Mouse (Mus musculus): ENCODE measurements around the gene Wdr48. TPM values are rescaled to one million over a fixed set of nuclear protein-coding genes. Genes with fewer than 3 reads are reported as not detected.

Gene Wdr48
- polyA plus RNA-seq, 1 experiment: 16.8 TPM

- H3K79me3 ChIP-seq (ENCODE audit: low read depth): no peaks in the 10 kb centered on the region
- no peak overlapping the region for H3K4me3 ChIP-seq (ENCODE audit: insufficient read depth, poor library complexity, severe bottlenecking)
- peaks cover 9% of the 10 kb centered on the region for H3K27me3 ChIP-seq (ENCODE audit: control insufficient read depth, insufficient read depth, insufficient read length)
- H3K36me3 ChIP-seq (ENCODE audit: control insufficient read depth, insufficient read depth): no peaks in the 10 kb centered on the region
- H3K79me2 ChIP-seq (ENCODE audit: control insufficient read depth, insufficient read depth): no peaks in the 10 kb centered on the region
- TF ChIP-seq CTCF (IDR thresholded peaks at IDR 0.05; ENCODE audit: control insufficient read depth, insufficient read depth, insufficient read length) (no peak), FOSL1 (IDR thresholded peaks at IDR 0.05; ENCODE audit: insufficient read depth, low read length, poor library complexity, severe bottlenecking) (no peak)
- H3ac ChIP-seq (ENCODE audit: control insufficient read depth, insufficient read length, low read depth): no peak overlapping the region
Measured at GRCm38 (mm10) chr9:119950434-119950833, 55.8 kb downstream of the Wdr48 start.

- TF ChIP-seq USF1 (IDR thresholded peaks at IDR 0.05; ENCODE audit: low read depth) (no peak), MYOG (IDR thresholded peaks at IDR 0.05; ENCODE audit: control insufficient read depth, extremely low read depth, insufficient read length) (no peak), MYOD1 (IDR thresholded peaks at IDR 0.05; ENCODE audit: control insufficient read depth, insufficient read length, low read depth) (no peak), CEBPB (IDR thresholded peaks at IDR 0.05; ENCODE audit: low read depth) (no peak), MAX (IDR thresholded peaks at IDR 0.05) (no peak), FOSL1 (IDR thresholded peaks at IDR 0.05; ENCODE audit: insufficient read depth, low read length, poor library complexity, severe bottlenecking) (no peak)
Measured at GRCm38 (mm10) chr9:119951388-119951787, 56.7 kb downstream of the Wdr48 start.

GRCm38 (mm10) chr9:119958835-119959234 is 64.2 kb downstream of the Wdr48 start:
- no peaks in the 10 kb centered on the region for H3K36me3 ChIP-seq (ENCODE audit: control insufficient read depth, insufficient read depth)
- H3K79me2 ChIP-seq (ENCODE audit: control insufficient read depth, insufficient read depth): no peaks in the 10 kb centered on the region
- no peaks in the 10 kb centered on the region for H3K27me3 ChIP-seq (ENCODE audit: control insufficient read depth, insufficient read depth, insufficient read length)
- no peak overlapping the region for H3ac ChIP-seq (ENCODE audit: control insufficient read depth, insufficient read length, low read depth)
- H3K79me3 ChIP-seq (ENCODE audit: low read depth): no peaks in the 10 kb centered on the region
- TF ChIP-seq MYOG (IDR thresholded peaks at IDR 0.05; ENCODE audit: control insufficient read depth, extremely low read depth, insufficient read length) (no peak), MAX (IDR thresholded peaks at IDR 0.05) (no peak), MYOD1 (IDR thresholded peaks at IDR 0.05; ENCODE audit: control insufficient read depth, insufficient read length, low read depth) (no peak), USF1 (IDR thresholded peaks at IDR 0.05; ENCODE audit: low read depth) (no peak), CEBPB (IDR thresholded peaks at IDR 0.05; ENCODE audit: low read depth) (no peak), FOSL1 (IDR thresholded peaks at IDR 0.05; ENCODE audit: insufficient read depth, low read length, poor library complexity, severe bottlenecking) (no peak), CTCF (IDR thresholded peaks at IDR 0.05; ENCODE audit: control insufficient read depth, insufficient read depth, insufficient read length) (no peak)
- H3K4me3 ChIP-seq (ENCODE audit: insufficient read depth, poor library complexity, severe bottlenecking): no peak overlapping the region

More at GRCm38 (mm10) chr9:119951388-119951787, 56.7 kb downstream of the Wdr48 start:
- Histone ChIP-seq H3K79me3 (ENCODE audit: low read depth) (no peaks in the 10 kb centered on the region), H3K27me3 (ENCODE audit: control insufficient read depth, insufficient read depth, insufficient read length) (peaks cover 9% of the 10 kb centered on the region), H3K79me2 (ENCODE audit: control insufficient read depth, insufficient read depth) (no peaks in the 10 kb centered on the region), H3K36me3 (ENCODE audit: control insufficient read depth, insufficient read depth) (no peaks in the 10 kb centered on the region), H3K4me3 (ENCODE audit: insufficient read depth, poor library complexity, severe bottlenecking) (no peak overlapping the region), H3ac (ENCODE audit: control insufficient read depth, insufficient read length, low read depth) (no peak overlapping the region)

- no peaks in the 10 kb centered on the region for H3K79me3 ChIP-seq (ENCODE audit: low read depth)
- H3K27me3 ChIP-seq (ENCODE audit: control insufficient read depth, insufficient read depth, insufficient read length): no peaks in the 10 kb centered on the region
- no peak overlapping the region for H3ac ChIP-seq (ENCODE audit: control insufficient read depth, insufficient read length, low read depth)
- no peak overlapping the region for H3K4me3 ChIP-seq (ENCODE audit: insufficient read depth, poor library complexity, severe bottlenecking)
- H3K79me2 ChIP-seq (ENCODE audit: control insufficient read depth, insufficient read depth): no peaks in the 10 kb centered on the region
- no peaks in the 10 kb centered on the region for H3K36me3 ChIP-seq (ENCODE audit: control insufficient read depth, insufficient read depth)
- TF ChIP-seq CEBPB (IDR thresholded peaks at IDR 0.05; ENCODE audit: low read depth): no peak
- TF ChIP-seq CTCF (IDR thresholded peaks at IDR 0.05; ENCODE audit: control insufficient read depth, insufficient read depth, insufficient read length): no peak
- no peak for TF ChIP-seq MYOG (IDR thresholded peaks at IDR 0.05; ENCODE audit: control insufficient read depth, extremely low read depth, insufficient read length)
- TF ChIP-seq USF1 (IDR thresholded peaks at IDR 0.05; ENCODE audit: low read depth): no peak
- TF ChIP-seq MAX (IDR thresholded peaks at IDR 0.05): no peak
- no peak for TF ChIP-seq FOSL1 (IDR thresholded peaks at IDR 0.05; ENCODE audit: insufficient read depth, low read length, poor library complexity, severe bottlenecking)
- TF ChIP-seq MYOD1 (IDR thresholded peaks at IDR 0.05; ENCODE audit: control insufficient read depth, insufficient read length, low read depth): no peak
Measured at GRCm38 (mm10) chr9:119962216-119962615, 67.5 kb downstream of the Wdr48 start.

GRCm38 (mm10) chr9:119962987-119963667 is 68.4 kb downstream of the Wdr48 start:
- Histone ChIP-seq H3K27me3 (ENCODE audit: control insufficient read depth, insufficient read depth, insufficient read length) (no peaks in the 10 kb centered on the region), H3K36me3 (ENCODE audit: control insufficient read depth, insufficient read depth) (no peaks in the 10 kb centered on the region), H3ac (ENCODE audit: control insufficient read depth, insufficient read length, low read depth) (no peak overlapping the region), H3K79me3 (ENCODE audit: low read depth) (no peaks in the 10 kb centered on the region), H3K79me2 (ENCODE audit: control insufficient read depth, insufficient read depth) (no peaks in the 10 kb centered on the region), H3K4me3 (ENCODE audit: insufficient read depth, poor library complexity, severe bottlenecking) (no peak overlapping the region)
- no peak for TF ChIP-seq USF1 (IDR thresholded peaks at IDR 0.05; ENCODE audit: low read depth)
- TF ChIP-seq CTCF (IDR thresholded peaks at IDR 0.05; ENCODE audit: control insufficient read depth, insufficient read depth, insufficient read length): peak; percentile 87

- no peaks in the 10 kb centered on the region for H3K36me3 ChIP-seq (ENCODE audit: control insufficient read depth, insufficient read depth)
- no peak overlapping the region for H3ac ChIP-seq (ENCODE audit: control insufficient read depth, insufficient read length, low read depth)
- no peaks in the 10 kb centered on the region for H3K27me3 ChIP-seq (ENCODE audit: control insufficient read depth, insufficient read depth, insufficient read length)
- no peaks in the 10 kb centered on the region for H3K79me3 ChIP-seq (ENCODE audit: low read depth)
- no peak for TF ChIP-seq MYOD1 (IDR thresholded peaks at IDR 0.05; ENCODE audit: control insufficient read depth, insufficient read length, low read depth)
- TF ChIP-seq CEBPB (IDR thresholded peaks at IDR 0.05; ENCODE audit: low read depth): no peak
- no peak for TF ChIP-seq USF1 (IDR thresholded peaks at IDR 0.05; ENCODE audit: low read depth)
- no peak for TF ChIP-seq MYOG (IDR thresholded peaks at IDR 0.05; ENCODE audit: control insufficient read depth, extremely low read depth, insufficient read length)
- no peak for TF ChIP-seq MAX (IDR thresholded peaks at IDR 0.05)
- TF ChIP-seq FOSL1 (IDR thresholded peaks at IDR 0.05; ENCODE audit: insufficient read depth, low read length, poor library complexity, severe bottlenecking): no peak
- TF ChIP-seq CTCF (IDR thresholded peaks at IDR 0.05; ENCODE audit: control insufficient read depth, insufficient read depth, insufficient read length): no peak
- H3K79me2 ChIP-seq (ENCODE audit: control insufficient read depth, insufficient read depth): no peaks in the 10 kb centered on the region
- no peak overlapping the region for H3K4me3 ChIP-seq (ENCODE audit: insufficient read depth, poor library complexity, severe bottlenecking)
Measured at GRCm38 (mm10) chr9:119964206-119964605, 69.5 kb downstream of the Wdr48 start.

All from C2C12 (cell line).